Mouse (Mus musculus): ENCODE measurements around the gene Gna15. TPM values are rescaled to one million over a fixed set of nuclear protein-coding genes. Genes with fewer than 3 reads are reported as not detected.

Gene Gna15
- total RNA-seq, 1 experiment from 2014 or later: 20.3 TPM

GRCm38 (mm10) chr10:81460951-81461350, 63.1 kb downstream of the Gna15 start:
- ATAC-seq (replicated peaks; ENCODE audit: insufficient number of reproducible peaks, low FRiP score, low TSS enrichment, poor library complexity, severe bottlenecking): no peak

GRCm38 (mm10) chr10:81460471-81460870, 63.6 kb downstream of the Gna15 start:
- no peak for ATAC-seq (replicated peaks; ENCODE audit: insufficient number of reproducible peaks, low FRiP score, low TSS enrichment, poor library complexity, severe bottlenecking)

- ATAC-seq (replicated peaks; ENCODE audit: insufficient number of reproducible peaks, low FRiP score, low TSS enrichment, poor library complexity, severe bottlenecking): no peak
Observed at GRCm38 (mm10) chr10:81459399-81459798, 64.6 kb downstream of the Gna15 start.

GRCm38 (mm10) chr10:81458267-81458666, 65.8 kb downstream of the Gna15 start:
- no peak for ATAC-seq (replicated peaks; ENCODE audit: insufficient number of reproducible peaks, low FRiP score, low TSS enrichment, poor library complexity, severe bottlenecking)

- no peak for ATAC-seq (replicated peaks; ENCODE audit: insufficient number of reproducible peaks, low FRiP score, low TSS enrichment, poor library complexity, severe bottlenecking)
Observed at GRCm38 (mm10) chr10:81457624-81458023, 66.4 kb downstream of the Gna15 start.

GRCm38 (mm10) chr10:81456983-81457563, 67.0 kb downstream of the Gna15 start:
- no peak for ATAC-seq (replicated peaks; ENCODE audit: insufficient number of reproducible peaks, low FRiP score, low TSS enrichment, poor library complexity, severe bottlenecking)

- no peak for ATAC-seq (replicated peaks; ENCODE audit: insufficient number of reproducible peaks, low FRiP score, low TSS enrichment, poor library complexity, severe bottlenecking)
Observed at GRCm38 (mm10) chr10:81455181-81455895, 68.7 kb downstream of the Gna15 start, which contains the start of gene Nfic. Nfic (minus strand) TSS chr10:81455635.

- no peak for ATAC-seq (replicated peaks; ENCODE audit: insufficient number of reproducible peaks, low FRiP score, low TSS enrichment, poor library complexity, severe bottlenecking)
Observed at GRCm38 (mm10) chr10:81454106-81454505, 69.9 kb downstream of the Gna15 start.

GRCm38 (mm10) chr10:81452947-81453288, 71.1 kb downstream of the Gna15 start:
- no peak for ATAC-seq (replicated peaks; ENCODE audit: insufficient number of reproducible peaks, low FRiP score, low TSS enrichment, poor library complexity, severe bottlenecking)

Other genes with a start within 250 kb of the Gna15 start
- 2.6 to 8.9 TPM (median 3.0 TPM) in 3 replicates for gene Tjp3, start 232.6 kb downstream of the Gna15 start, total RNA-seq (2017)
- gene Pip5k1c, start 231.3 kb downstream of the Gna15 start, total RNA-seq (2017): 47.3 to 69.4 TPM (median 50.3 TPM) in 3 replicates
- 24.5 to 34.3 TPM (median 25.5 TPM) in 3 replicates for gene Cactin, start 203.1 kb downstream of the Gna15 start, total RNA-seq (2017)
- gene Tbxa2r, start 195.5 kb downstream of the Gna15 start, total RNA-seq (2017): 0.19 TPM in 1 of 3 replicates, not detected in the others
- not detected in 3 replicates for gene Gipc3, start 181.0 kb downstream of the Gna15 start, total RNA-seq (2017)
- gene Hmg20b, start 173.7 kb downstream of the Gna15 start, total RNA-seq (2017): 28.8 to 40.1 TPM (median 38.7 TPM) in 3 replicates
- 5.3 to 9.6 TPM (median 6.3 TPM) in 3 replicates for gene Mfsd12, start 166.7 kb downstream of the Gna15 start, total RNA-seq (2017)
- 1.4 to 2.4 TPM in 2 of 3 replicates, not detected in the other for gene 4930404N11Rik, start 158.4 kb downstream of the Gna15 start, total RNA-seq (2017)
- gene Fzr1, start 145.7 kb downstream of the Gna15 start, total RNA-seq (2017): 8.2 to 12.9 TPM (median 11.7 TPM) in 3 replicates
- 18.6 to 22.3 TPM (median 20.9 TPM) in 3 replicates for gene Dohh, start 139.8 kb downstream of the Gna15 start, total RNA-seq (2017)
- 2.3 to 3.7 TPM in 2 of 3 replicates, not detected in the other for gene Gm48551, start 139.8 kb downstream of the Gna15 start, total RNA-seq (2017)
- gene Gm48552, start 135.2 kb downstream of the Gna15 start, total RNA-seq (2017): not detected in 3 replicates
- gene Smim24, start 131.2 kb downstream of the Gna15 start, total RNA-seq (2017): 3.9 to 7.9 TPM (median 6.3 TPM) in 3 replicates
- gene Nfic, start 68.6 kb downstream of the Gna15 start, total RNA-seq (2017): 4.1 to 7.6 TPM (median 5.1 TPM) in 3 replicates
- 0.32 TPM in 1 of 3 replicates, not detected in the others for gene Celf5, start 41.5 kb downstream of the Gna15 start, total RNA-seq (2017)
- 42.6 to 86.4 TPM (median 79.6 TPM) in 3 replicates for gene Ncln, start 27.8 kb downstream of the Gna15 start, total RNA-seq (2017)
- gene S1pr4, start 24.1 kb downstream of the Gna15 start, total RNA-seq (2017): 20.5 to 50.8 TPM (median 33.5 TPM) in 3 replicates
- gene Gna11, start 21.0 kb upstream of the Gna15 start, total RNA-seq (2017): 2.2 to 17.5 TPM (median 15.1 TPM) in 3 replicates
- gene Aes, start 35.3 kb upstream of the Gna15 start, total RNA-seq (2017): 129 to 254 TPM (median 141 TPM) in 3 replicates
- gene Tle2, start 50.3 kb upstream of the Gna15 start, total RNA-seq (2017): 2.0 to 3.2 TPM (median 2.7 TPM) in 3 replicates
- not detected in 3 replicates for gene Tle6, start 76.8 kb upstream of the Gna15 start, total RNA-seq (2017)
- gene BC025920, start 82.0 kb upstream of the Gna15 start, total RNA-seq (2017): 0.75 to 2.4 TPM (median 1.8 TPM) in 3 replicates
- gene Sirt6, start 103.6 kb upstream of the Gna15 start, total RNA-seq (2017): 4.8 to 5.8 TPM (median 5.0 TPM) in 3 replicates
- gene Ankrd24, start 104.3 kb upstream of the Gna15 start, total RNA-seq (2017): 0.38 to 3.9 TPM (median 1.1 TPM) in 3 replicates
- gene Gm10778, start 124.8 kb upstream of the Gna15 start, total RNA-seq (2017): 1.8 to 5.2 TPM (median 4.2 TPM) in 3 replicates
- gene Zfp433, start 180.6 kb upstream of the Gna15 start, total RNA-seq (2017): 17.6 to 27.9 TPM (median 19.5 TPM) in 3 replicates
- gene Gm3055, start 246.9 kb upstream of the Gna15 start, total RNA-seq (2017): 1.6 to 10.2 TPM (median 5.0 TPM) in 3 replicates